Mouse (Mus musculus): Measurements from ENCODE around the gene Cacnb2. TPM values are rescaled to one million over a fixed set of nuclear protein-coding genes. Genes with fewer than 3 reads are reported as not detected.

Cacnb2 gene
- total RNA-seq (2021): under 1 TPM; 0.32 to 0.81 TPM
- long read RNA-seq, experiment 1: 0 reads
- long read RNA-seq, experiment 2: 0 reads

- no peak for DNase-seq (ENCODE audit: low spot score)
These were observed at the start of gene Cacnb2 for GRCm38 (mm10) chr2:14602788-14603187. Gene Cacnb2, plus strand, starts transcription at chr2:14603088.

GRCm38 (mm10) chr2:14568020-14568419 is 34.9 kb upstream of the Cacnb2 start:
- no peak for DNase-seq (ENCODE audit: low spot score)

- no peak for DNase-seq (ENCODE audit: low spot score)
These were observed 31.6 kb upstream of the Cacnb2 start for GRCm38 (mm10) chr2:14571300-14571699.

GRCm38 (mm10) chr2:14589541-14589940 is 13.3 kb upstream of the Cacnb2 start:
- no peak for DNase-seq (ENCODE audit: low spot score)

- DNase-seq (ENCODE audit: low spot score): no peak
These were observed 4.9 kb upstream of the Cacnb2 start for GRCm38 (mm10) chr2:14597909-14598563.

- peak; percentile 7 for DNase-seq (ENCODE audit: low spot score)
These were observed 1.2 kb downstream of the Cacnb2 start for GRCm38 (mm10) chr2:14603784-14604781.

- DNase-seq (ENCODE audit: low spot score): no peak
These were observed 1.9 kb downstream of the Cacnb2 start for GRCm38 (mm10) chr2:14604791-14605190.

GRCm38 (mm10) chr2:14605207-14605606 is 2.3 kb downstream of the Cacnb2 start:
- no peak for DNase-seq (ENCODE audit: low spot score)

- DNase-seq (ENCODE audit: low spot score): no peak
These were observed 5.7 kb downstream of the Cacnb2 start for GRCm38 (mm10) chr2:14608606-14609005.

GRCm38 (mm10) chr2:14612705-14613104 is 9.8 kb downstream of the Cacnb2 start:
- no peak for DNase-seq (ENCODE audit: low spot score)

- DNase-seq (ENCODE audit: low spot score): no peak
These were observed 13.5 kb downstream of the Cacnb2 start for GRCm38 (mm10) chr2:14616361-14616760.

GRCm38 (mm10) chr2:14620120-14620853 is 17.4 kb downstream of the Cacnb2 start:
- no peak for DNase-seq (ENCODE audit: low spot score)

- no peak for DNase-seq (ENCODE audit: low spot score)
These were observed 18.0 kb downstream of the Cacnb2 start for GRCm38 (mm10) chr2:14620891-14621290.

GRCm38 (mm10) chr2:14623820-14624219 is 20.9 kb downstream of the Cacnb2 start:
- no peak for DNase-seq (ENCODE audit: low spot score)

- no peak for DNase-seq (ENCODE audit: low spot score)
These were observed 27.1 kb downstream of the Cacnb2 start for GRCm38 (mm10) chr2:14629814-14630492.

- DNase-seq (ENCODE audit: low spot score): peak; percentile 5
These were observed 28.7 kb downstream of the Cacnb2 start for GRCm38 (mm10) chr2:14631590-14631989.

GRCm38 (mm10) chr2:14633202-14633601 is 30.3 kb downstream of the Cacnb2 start:
- no peak for DNase-seq (ENCODE audit: low spot score)

GRCm38 (mm10) chr2:14639266-14639665 is 36.4 kb downstream of the Cacnb2 start:
- no peak for DNase-seq (ENCODE audit: low spot score)

GRCm38 (mm10) chr2:14639877-14640276 is 37.0 kb downstream of the Cacnb2 start:
- DNase-seq (ENCODE audit: low spot score): no peak

- DNase-seq (ENCODE audit: low spot score): no peak
These were observed 38.2 kb downstream of the Cacnb2 start for GRCm38 (mm10) chr2:14641040-14641439.

GRCm38 (mm10) chr2:14651268-14651667 is 48.4 kb downstream of the Cacnb2 start:
- DNase-seq (ENCODE audit: low spot score): no peak
